In the genomic region with DNA sequence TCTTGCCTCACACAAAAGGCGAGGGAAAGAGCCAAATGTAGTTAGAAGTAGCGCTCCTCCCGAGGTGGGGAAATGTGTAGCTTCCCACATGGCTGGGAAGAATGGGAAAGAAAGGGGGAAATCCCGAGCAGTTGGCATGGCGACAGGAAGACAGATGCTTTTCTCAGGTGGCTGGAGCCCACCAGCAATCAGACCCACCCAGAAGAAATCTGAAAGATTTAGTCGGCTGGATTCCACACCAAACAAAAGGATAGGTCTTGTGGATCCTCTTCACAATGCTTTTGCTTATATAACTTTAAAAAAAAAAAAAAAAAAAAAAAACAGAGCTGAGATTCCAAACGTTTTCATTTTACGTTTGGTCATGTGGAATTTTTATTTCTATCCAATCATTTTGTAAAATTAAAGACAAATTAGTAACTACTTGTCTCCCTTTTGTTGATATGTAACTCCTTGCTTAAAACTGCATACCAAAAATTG, we compare ENCODE assay signal across 8 mouse cellular contexts. TPM values are rescaled to one million over a fixed set of nuclear protein-coding genes. Genes with fewer than 3 reads are reported as not detected.
DNase-seq lines count a peak whose midpoint lies in the region; ATAC-seq and TF ChIP-seq lines count a peak whose summit lies in the region.

No protein-coding gene starts in this region.

- 0 out of 2 replicates have a peak overlapping the region, but pooled peaks have one; percentile 6 for H3K9ac ChIP-seq in heart, embryonic 13.5 days
- H3K9ac ChIP-seq in ES-Bruce4 (ENCODE audit: low read depth, poor library complexity, severe bottlenecking): no peak overlapping the region
- peak overlapping the region; percentile 61 for H3K9ac ChIP-seq in forebrain, embryonic 14.5 days (ENCODE audit: low read length)
- no peak overlapping the region for H3K9ac ChIP-seq in liver, embryonic 16.5 days (ENCODE audit: low read depth, low read length)

- H3K27me3 ChIP-seq in heart, embryonic 13.5 days (replicated peaks): no peaks in the 10 kb centered on the region
- H3K27me3 ChIP-seq in ES-Bruce4 (ENCODE audit: control insufficient read depth, insufficient read depth, low read length, poor library complexity, severe bottlenecking): no peaks in the 10 kb centered on the region
- no peaks in the 10 kb centered on the region for H3K27me3 ChIP-seq in forebrain, embryonic 14.5 days (replicated peaks; ENCODE audit: control insufficient read depth, insufficient read depth, low read length)
- peaks cover 5% of the 10 kb centered on the region; the same call in 1 of the 2 replicates for H3K27me3 ChIP-seq in liver, embryonic 16.5 days (ENCODE audit: control insufficient read depth, insufficient read depth, low read depth, low read length)

- intact Hi-C loops in heart, postnatal 10 days (cut with DNase I): loop anchor here (1.0 kb wide), 1 partner anchor 12 kb away; no protein-coding TSS in a partner anchor

- H3K9me3 ChIP-seq in heart, embryonic 13.5 days: no peaks in the 10 kb centered on the region
- H3K9me3 ChIP-seq in ES-Bruce4 (replicated peaks; ENCODE audit: control insufficient read depth, insufficient read depth, low read length, poor library complexity, severe bottlenecking): no peaks in the 10 kb centered on the region
- no peaks in the 10 kb centered on the region for H3K9me3 ChIP-seq in forebrain, embryonic 14.5 days (replicated peaks; ENCODE audit: control insufficient read depth, low read length)
- no peaks in the 10 kb centered on the region for H3K9me3 ChIP-seq in liver, embryonic 16.5 days (replicated peaks; ENCODE audit: control insufficient read depth, low read length)

- peak overlapping the region; percentile 86 for H3K27ac ChIP-seq in heart, embryonic 13.5 days (replicated peaks)
- H3K27ac ChIP-seq in ES-Bruce4 (ENCODE audit: insufficient read depth, low read length): peak overlapping the region; percentile 49; the same call in 1 of the 2 replicates
- peak overlapping the region; percentile 99 for H3K27ac ChIP-seq in forebrain, embryonic 14.5 days (ENCODE audit: low read depth, low read length)
- H3K27ac ChIP-seq in liver, embryonic 16.5 days (ENCODE audit: low read length): 0 out of 2 replicates have a peak overlapping the region, but pooled peaks have one; percentile 4

- peak overlapping the region; percentile 56 for H3K4me2 ChIP-seq in heart, embryonic 13.5 days
- peak overlapping the region; percentile 56 for H3K4me2 ChIP-seq in forebrain, embryonic 14.5 days (ENCODE audit: low read length)
- no peak overlapping the region for H3K4me2 ChIP-seq in liver, embryonic 16.5 days (ENCODE audit: low read depth, low read length)

- no peak for TF ChIP-seq POLR2A in ES-Bruce4 (IDR thresholded peaks at IDR 0.05; ENCODE audit: insufficient read depth, low read length)

- H3K4me1 ChIP-seq in heart, embryonic 13.5 days: peaks cover 41% of the 10 kb centered on the region
- H3K4me1 ChIP-seq in ES-Bruce4 (ENCODE audit: control insufficient read depth, insufficient read depth, low read length): peaks cover 7% of the 10 kb centered on the region
- peaks cover 27% of the 10 kb centered on the region for H3K4me1 ChIP-seq in forebrain, embryonic 14.5 days (ENCODE audit: control insufficient read depth, insufficient read depth, low read length)
- H3K4me1 ChIP-seq in liver, embryonic 16.5 days (ENCODE audit: control insufficient read depth, low read depth, low read length): no peaks in the 10 kb centered on the region

- H3K36me3 ChIP-seq in heart, embryonic 13.5 days: no peaks in the 10 kb centered on the region
- no peaks in the 10 kb centered on the region for H3K36me3 ChIP-seq in ES-Bruce4 (ENCODE audit: control insufficient read depth, insufficient read depth, low read length, poor library complexity, severe bottlenecking)
- H3K36me3 ChIP-seq in forebrain, embryonic 14.5 days (ENCODE audit: control insufficient read depth, insufficient read depth, low read length): no peaks in the 10 kb centered on the region
- no peaks in the 10 kb centered on the region for H3K36me3 ChIP-seq in liver, embryonic 16.5 days (ENCODE audit: control insufficient read depth, insufficient read depth)

- TF ChIP-seq CTCF in ES-Bruce4 (IDR thresholded peaks at IDR 0.05; ENCODE audit: low read depth, low read length): no peak

- no peak for ATAC-seq in heart, embryonic 13.5 days (ENCODE audit: extremely low read depth, insufficient number of reproducible peaks, low FRiP score, low TSS enrichment)
- peak; percentile 73 for ATAC-seq in forebrain, embryonic 14.5 days
- ATAC-seq in liver, embryonic 16.5 days (ENCODE audit: low read depth): no peak
- no peak for ATAC-seq in monocyte, adult 5-6 weeks (replicated peaks; ENCODE audit: insufficient number of reproducible peaks, low FRiP score, low TSS enrichment, poor library complexity, severe bottlenecking)

- H3K4me3 ChIP-seq in heart, embryonic 13.5 days: peak overlapping the region; percentile 33
- H3K4me3 ChIP-seq in ES-Bruce4 (ENCODE audit: low read depth, low read length): no peak overlapping the region; the same call in 1 of the 2 replicates
- H3K4me3 ChIP-seq in forebrain, embryonic 14.5 days (ENCODE audit: low read depth, low read length): peak overlapping the region; percentile 25
- no peak overlapping the region for H3K4me3 ChIP-seq in liver, embryonic 16.5 days (ENCODE audit: low read depth, low read length)

- 16% methylated on average over 8 of the region's 8 CpGs for WGBS in heart, embryonic 13.5 days
- 5% methylated on average over 8 of the region's 8 CpGs for WGBS in forebrain, embryonic 14.5 days
- 17% methylated on average over 8 of the region's 8 CpGs for WGBS in liver, embryonic 16.5 days (ENCODE audit: insufficient replicate concordance)

- TF ChIP-seq EP300 in ES-Bruce4 (IDR thresholded peaks at IDR 0.05; ENCODE audit: insufficient read depth, low read depth, low read length): no peak

- DNase-seq in heart, postnatal 10 days: no peak
- DNase-seq in forebrain, embryonic 14.5 days (ENCODE audit: low spot score): no peak
- DNase-seq in embryo, embryonic 9.5 days (ENCODE audit: extremely low spot score): no peak
- DNase-seq in adrenal gland, postnatal 14 days: no peak

RNA-seq across cellular contexts. Expression of a gene that starts 10.0 kb away (rescaled TPM):
- polyA plus RNA-seq in heart, embryonic 13.5 days (2015; fragmentation: Nextera tagmentation; extraction: Ambion mirVana): 39.9 and 41.0 TPM in 2 replicates
- 10 to 100 TPM; 20.7 to 30.5 TPM for total RNA-seq in heart, postnatal 10 days (2021)
- polyA plus RNA-seq in ES-Bruce4 (2011; ENCODE audit: insufficient read depth, insufficient read length, low read depth, missing spikeins): 117 and 134 TPM in 2 replicates
- polyA plus RNA-seq in forebrain, embryonic 14.5 days (2014; fragmentation: Nextera tagmentation; extraction: Ambion mirVana): 423 and 429 TPM in 2 replicates
- 9.4 and 11.6 TPM in 2 replicates for polyA plus RNA-seq in liver, embryonic 16.5 days (2015; fragmentation: Nextera tagmentation; extraction: Ambion mirVana)
- 32.7 and 44.4 TPM in 2 replicates for total RNA-seq in adrenal gland, postnatal 14 days (2021)
- total RNA-seq in monocyte, adult 5-6 weeks (2017): 22.2 to 39.8 TPM (median 35.7 TPM) in 3 replicates

Comparison
In these comparisons a context has a peak if more than half of its experiments do, and no peak if none do; other contexts are left out.
1. H3K27ac ChIP-seq: peak in every context shown above with its lines; median percentile 99 in forebrain, embryonic 14.5 days; 86 in heart, embryonic 13.5 days; 49 in ES-Bruce4; 4 in liver, embryonic 16.5 days.
2. H3K4me3 ChIP-seq: peak in heart, embryonic 13.5 days (single experiment) and forebrain, embryonic 14.5 days (single experiment); none in ES-Bruce4 (single experiment) and liver, embryonic 16.5 days (single experiment).
3. H3K9ac ChIP-seq: peak in heart, embryonic 13.5 days (single experiment) and forebrain, embryonic 14.5 days (single experiment); none in ES-Bruce4 (single experiment) and liver, embryonic 16.5 days (single experiment).